Mouse (Mus musculus) neutrophil, adult 59 days (primary cell): ENCODE measurements around the gene Cntnap2. TPM values are rescaled to one million over a fixed set of nuclear protein-coding genes. Genes with fewer than 3 reads are reported as not detected.

Experiments used
- total RNA-seq, 2 experiments: library from RNA; stranded (reverse); gene quantifications; 1 replicate in 1 of 2; 2 replicates in 1 of 2; pipeline ENCODE4 v1.2.4; 2023

Cntnap2 gene
- not detected for total RNA-seq

DNA sequence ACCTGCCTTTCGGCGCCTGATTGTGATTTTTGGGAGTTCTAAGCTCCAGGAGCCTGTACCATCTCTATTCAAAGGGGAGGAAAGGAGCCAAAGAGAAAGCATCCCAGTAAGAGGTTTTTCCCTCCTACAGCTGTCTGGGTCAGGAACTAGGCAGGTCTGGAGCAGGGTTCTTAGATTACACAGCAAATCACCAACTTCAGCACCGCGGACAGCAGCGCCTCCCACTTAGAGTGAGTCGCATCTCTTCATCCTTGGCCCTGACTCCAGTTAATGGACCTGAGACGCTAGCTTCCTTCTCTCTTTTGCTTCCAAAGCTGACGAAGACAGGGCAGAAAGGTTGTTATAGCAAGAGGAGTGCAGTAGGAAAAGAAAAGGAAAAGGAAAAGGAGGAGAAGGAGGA is at the start of gene Cntnap2:
Gene Cntnap2 (plus strand): TSS at position 267 of the 400 bp plus-strand sequence.

